Mouse (Mus musculus) forebrain, embryonic 10.5 days (tissue): ENCODE measurements at regions not wholly inside any gene's neighbourhood (a gene's known extent, or its start where the extent isn't known, plus 50 kb on each side); places are given as distances from the start of the nearest gene placed in this dataset.
A peak's percentile ranks its signal among the peaks of the same experiment; 100 is the strongest.

ENCODE experiments used
- DNase-seq: peaks from one replicate; pipeline ENCODE4 v3.0.0-alpha.2; 2017; ENCODE audit warnings: low spot score; ENCODE audit errors: extremely low spot score
- H3K27ac ChIP-seq: fragments of 300-500 bp; sonication (generic); 2 replicates; pipeline ENCODE4 v1.5.1; 2016; ENCODE audit warnings: mild to moderate bottlenecking
- H3K27me3 ChIP-seq: fragments of 300-500 bp; sonication (generic); 2 replicates; pipeline ENCODE4 v1.6.1; 2016; ENCODE audit warnings: mild to moderate bottlenecking; ENCODE audit not compliant: poor library complexity, severe bottlenecking
- H3K36me3 ChIP-seq: fragments of 300-500 bp; sonication (generic); replicated peaks from 2 replicates; pipeline ENCODE4 v1.6.1; 2016; ENCODE audit warnings: mild to moderate bottlenecking, moderate library complexity
- H3K4me1 ChIP-seq: fragments of 300-500 bp; sonication (generic); 2 replicates; pipeline ENCODE4 v1.6.1; 2016
- H3K4me3 ChIP-seq: fragments of 300-500 bp; sonication (generic); 2 replicates; pipeline ENCODE4 v1.5.1; 2016; ENCODE audit warnings: mild to moderate bottlenecking, moderate library complexity
- H3K9me3 ChIP-seq: fragments of 300-500 bp; sonication (generic); 2 replicates; pipeline ENCODE4 v1.6.1; 2016; ENCODE audit warnings: mild to moderate bottlenecking, moderate library complexity
- WGBS: fragments of 180-500 bp; shearing (Covaris S2); methylation state at CpG from one replicate; pipeline ENCODE4 v1.1.7; 2016; 5-methylcytosine and 5-hydroxymethylcytosine counted together

GRCm38 (mm10) chr3:51009098-51009497 is 215.1 kb upstream of the Noct start:
- no peaks in the 10 kb centered on the region for H3K27me3 ChIP-seq
- 93% methylated on average over 5 of the region's 5 CpGs for WGBS

GRCm38 (mm10) chr3:51019650-51020346 is 204.4 kb upstream of the Noct start:
- Histone ChIP-seq H3K4me1 (peaks cover 21% of the 10 kb centered on the region), H3K4me3 (no peak overlapping the region), H3K27me3 (no peaks in the 10 kb centered on the region), H3K27ac (peak overlapping the region; percentile 65), H3K36me3 (no peaks in the 10 kb centered on the region), H3K9me3 (no peaks in the 10 kb centered on the region; the same call in 1 of the 2 replicates)
- 87% methylated on average over 10 of the region's 10 CpGs for WGBS
- no peak for DNase-seq

More at GRCm38 (mm10) chr3:51009098-51009497, 215.1 kb upstream of the Noct start:
- Histone ChIP-seq H3K4me3 (no peak overlapping the region), H3K9me3 (no peaks in the 10 kb centered on the region; the same call in 1 of the 2 replicates), H3K36me3 (no peaks in the 10 kb centered on the region), H3K27ac (no peak overlapping the region), H3K4me1 (no peaks in the 10 kb centered on the region)
- DNase-seq = no peak

DNA sequence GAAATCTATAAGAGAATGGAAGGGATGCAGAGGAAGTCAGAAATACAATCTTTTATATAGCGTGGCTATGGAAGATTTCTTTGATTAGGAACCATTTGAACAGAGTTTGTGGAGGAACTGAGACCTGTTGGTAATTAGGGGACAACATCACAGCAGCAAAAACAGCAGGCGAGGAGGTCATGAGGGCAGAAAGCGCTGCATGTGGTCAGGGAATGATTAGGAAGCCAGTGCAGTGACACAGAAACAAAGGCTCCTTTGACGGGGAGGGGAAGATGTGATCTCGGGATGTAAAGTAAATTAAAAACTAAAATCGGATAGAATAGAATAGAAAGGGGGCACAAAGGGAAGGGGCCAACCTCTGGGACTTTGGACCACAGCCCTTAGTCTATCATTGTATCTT is 199.6 kb upstream of the Noct start:
- H3K4me1 ChIP-seq = peaks cover 19% of the 10 kb centered on the region
- 10% methylated on average over 6 of the region's 6 CpGs for WGBS
- no peak for DNase-seq

DNA sequence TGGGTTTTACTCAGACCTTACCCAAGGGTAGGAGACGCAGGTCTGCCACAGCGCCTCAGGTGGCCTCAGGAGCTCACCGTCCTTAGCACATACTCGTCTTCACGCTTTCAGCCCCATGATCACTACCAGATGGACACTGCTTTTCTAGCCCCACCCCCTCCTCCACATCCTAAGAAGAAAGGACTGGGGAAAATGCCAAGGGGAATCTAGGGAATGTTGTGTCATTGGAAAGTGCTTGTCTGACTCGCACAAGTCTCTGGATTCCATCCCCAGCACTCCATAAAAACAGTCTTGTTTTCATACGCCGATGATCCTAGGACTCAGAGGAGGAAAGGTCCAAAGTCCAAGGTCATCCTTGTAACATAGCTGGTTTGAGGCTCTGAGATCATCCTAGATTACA is 192.4 kb upstream of the Noct start:
- H3K9me3 ChIP-seq = no peaks in the 10 kb centered on the region
- WGBS = 69% methylated on average over 8 of the region's 8 CpGs
- H3K27ac ChIP-seq = peak overlapping the region; percentile 62
- H3K4me3 ChIP-seq = no peak overlapping the region
- no peaks in the 10 kb centered on the region for H3K27me3 ChIP-seq
- DNase-seq = no peak
- no peaks in the 10 kb centered on the region for H3K36me3 ChIP-seq
- H3K4me1 ChIP-seq = peaks cover 13% of the 10 kb centered on the region; the same call in 1 of the 2 replicates

More for the DNA sequence above, 199.6 kb upstream of the Noct start:
- H3K9me3 ChIP-seq = no peaks in the 10 kb centered on the region; the same call in 1 of the 2 replicates
- no peaks in the 10 kb centered on the region for H3K27me3 ChIP-seq
- H3K27ac ChIP-seq = peak overlapping the region; percentile 76
- no peaks in the 10 kb centered on the region for H3K36me3 ChIP-seq
- H3K4me3 ChIP-seq = no peak overlapping the region

DNA sequence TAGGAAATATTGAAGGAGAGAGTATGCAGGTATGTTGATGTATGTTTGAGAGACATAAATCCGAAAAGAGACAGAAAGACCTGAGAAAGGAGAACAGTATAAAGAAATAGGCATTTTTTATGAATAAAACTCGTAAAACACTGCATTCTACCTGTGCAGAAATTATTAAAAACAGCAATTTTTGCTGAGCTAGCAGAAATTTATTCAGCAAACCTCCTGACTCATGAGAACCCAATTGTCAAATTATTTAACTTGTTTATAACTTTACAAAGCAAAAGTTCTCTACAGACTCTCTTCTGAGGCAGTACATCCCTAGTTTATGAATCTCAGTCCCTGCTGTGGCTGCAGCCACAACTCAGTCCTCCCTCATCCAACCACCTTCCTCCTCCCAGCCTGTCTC is 191.0 kb upstream of the Noct start:
- Histone ChIP-seq H3K27me3 (no peaks in the 10 kb centered on the region), H3K27ac (no peak overlapping the region), H3K4me1 (peaks cover 13% of the 10 kb centered on the region; the same call in 1 of the 2 replicates), H3K9me3 (no peaks in the 10 kb centered on the region), H3K4me3 (no peak overlapping the region), H3K36me3 (no peaks in the 10 kb centered on the region)
- WGBS = 93% methylated on average over 2 of the region's 2 CpGs
- no peak for DNase-seq

DNA sequence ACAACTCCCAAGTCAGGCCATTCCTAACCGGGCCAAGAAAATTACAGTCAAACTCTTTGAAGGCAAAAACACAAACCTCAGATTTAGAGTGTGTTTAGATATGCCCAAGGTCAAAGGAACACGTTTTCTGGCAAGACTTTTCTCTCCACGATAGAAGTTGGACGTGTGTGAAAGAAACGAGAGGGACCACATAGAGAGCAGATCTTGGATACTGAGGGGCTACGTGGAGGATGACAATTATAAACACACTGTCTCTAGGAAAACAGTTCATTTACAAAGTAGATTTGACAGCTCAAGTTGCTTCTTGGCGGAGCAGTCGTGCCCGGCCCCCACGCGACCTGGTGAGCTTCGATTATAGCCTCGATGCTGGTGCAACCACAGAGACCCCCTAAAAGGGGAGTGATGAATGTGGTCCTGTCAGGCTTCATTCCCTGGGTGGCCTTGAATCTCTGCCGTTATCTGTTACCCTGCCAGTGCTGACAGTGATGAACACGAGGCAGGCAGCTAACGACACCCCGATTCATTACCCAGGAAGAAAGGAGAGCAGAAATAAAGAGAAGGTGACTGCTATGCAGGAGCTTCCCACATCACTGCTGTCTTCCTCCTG is 187.4 kb upstream of the Noct start:
- no peak for DNase-seq
- H3K4me3 ChIP-seq = no peak overlapping the region
- 84% methylated on average over 17 of the region's 17 CpGs for WGBS
- H3K36me3 ChIP-seq = no peaks in the 10 kb centered on the region
- H3K9me3 ChIP-seq = no peaks in the 10 kb centered on the region
- no peak overlapping the region for H3K27ac ChIP-seq
- H3K4me1 ChIP-seq = peaks cover 15% of the 10 kb centered on the region
- no peaks in the 10 kb centered on the region for H3K27me3 ChIP-seq

DNA sequence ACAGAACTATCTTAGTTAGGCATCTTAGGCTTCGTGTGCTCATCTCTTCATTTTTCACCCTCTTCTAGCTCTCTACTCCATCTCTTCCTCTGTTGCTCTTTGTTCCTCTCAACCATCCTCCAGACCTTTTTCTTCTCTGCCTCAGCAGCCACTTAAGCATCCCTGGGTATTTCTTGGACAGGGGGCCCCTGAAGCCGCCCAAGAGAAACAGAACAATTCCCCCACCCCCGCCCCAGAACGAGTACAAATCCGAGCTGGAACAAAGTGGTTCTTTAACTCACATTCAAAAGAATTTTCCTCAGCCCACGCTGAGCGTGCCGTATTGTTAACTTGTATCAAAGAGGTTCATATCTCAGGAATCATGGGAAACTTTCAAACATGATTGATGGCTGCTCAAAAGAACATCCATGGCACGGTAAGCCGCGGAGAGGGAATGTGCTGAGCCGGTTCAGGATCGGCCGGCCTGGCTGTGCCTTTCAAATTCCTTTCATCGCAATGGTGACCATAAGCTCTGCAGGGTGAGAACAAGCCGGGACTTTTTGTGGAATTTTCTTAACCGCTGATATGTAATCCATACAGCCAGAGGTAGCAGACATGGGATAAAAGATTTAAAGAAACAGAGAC is 181.9 kb upstream of the Noct start:
- H3K27me3 ChIP-seq = no peaks in the 10 kb centered on the region
- no peaks in the 10 kb centered on the region for H3K9me3 ChIP-seq
- 62% methylated on average over 17 of the region's 17 CpGs for WGBS
- H3K36me3 ChIP-seq = no peaks in the 10 kb centered on the region
- peaks cover 14% of the 10 kb centered on the region for H3K4me1 ChIP-seq
- H3K4me3 ChIP-seq = no peak overlapping the region
- H3K27ac ChIP-seq = peak overlapping the region; percentile 75
- DNase-seq = peak; percentile 40

DNA sequence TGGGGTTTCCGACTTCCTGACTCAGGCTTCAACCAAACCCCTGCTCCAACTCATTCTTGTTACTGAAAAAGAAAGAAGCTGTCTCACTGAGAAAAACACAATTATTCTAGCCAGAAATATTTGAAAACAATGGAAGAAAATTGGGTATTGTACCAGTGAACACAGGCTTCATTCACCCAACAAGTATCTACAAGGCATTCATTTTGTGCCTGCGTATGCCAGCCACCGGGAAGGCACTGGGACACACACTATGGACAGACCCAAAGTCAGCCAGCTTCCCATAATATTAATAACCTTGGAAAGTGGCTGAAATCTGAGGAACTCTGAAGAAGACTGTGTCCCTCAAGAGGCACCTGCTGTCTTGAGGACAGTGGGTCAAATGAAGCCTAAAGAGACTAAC is 175.5 kb upstream of the Noct start:
- Histone ChIP-seq H3K4me1 (no peaks in the 10 kb centered on the region), H3K4me3 (no peak overlapping the region), H3K27ac (no peak overlapping the region), H3K9me3 (peaks cover 4% of the 10 kb centered on the region; the same call in 1 of the 2 replicates), H3K36me3 (no peaks in the 10 kb centered on the region), H3K27me3 (no peaks in the 10 kb centered on the region)
- no peak for DNase-seq
- WGBS = 97% methylated on average over 3 of the region's 3 CpGs

GRCm38 (mm10) chr3:51050156-51050555 is 174.1 kb upstream of the Noct start:
- no peaks in the 10 kb centered on the region for H3K36me3 ChIP-seq
- no peaks in the 10 kb centered on the region for H3K27me3 ChIP-seq
- no peak overlapping the region for H3K27ac ChIP-seq
- H3K4me1 ChIP-seq = no peaks in the 10 kb centered on the region
- H3K9me3 ChIP-seq = peaks cover 4% of the 10 kb centered on the region; the same call in 1 of the 2 replicates
- H3K4me3 ChIP-seq = no peak overlapping the region
- WGBS = 86% methylated on average over 1 of the region's 1 CpGs
- no peak for DNase-seq

DNA sequence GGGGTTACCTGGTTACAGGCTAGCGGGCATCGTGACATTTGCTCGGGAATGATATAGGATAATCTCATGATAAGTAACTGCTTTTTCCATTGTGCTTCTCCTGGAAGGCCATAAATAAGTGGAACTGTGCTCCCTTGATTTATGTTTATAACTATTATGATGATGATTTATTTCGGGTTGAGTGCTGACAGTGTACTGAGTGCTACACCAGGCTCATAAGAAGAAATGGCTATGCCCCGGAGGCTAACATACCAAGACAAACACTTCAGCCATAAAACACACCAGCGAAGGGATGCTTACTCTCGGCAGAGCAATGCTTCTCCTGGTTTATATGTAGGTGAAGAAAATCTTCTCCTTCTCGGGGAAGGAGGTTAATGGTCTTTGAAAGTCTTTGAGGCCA is 169.2 kb upstream of the Noct start:
- Histone ChIP-seq H3K9me3 (peaks cover 6% of the 10 kb centered on the region; the same call in 1 of the 2 replicates), H3K4me3 (no peak overlapping the region), H3K36me3 (no peaks in the 10 kb centered on the region), H3K27ac (no peak overlapping the region), H3K4me1 (no peaks in the 10 kb centered on the region), H3K27me3 (no peaks in the 10 kb centered on the region)
- WGBS = 93% methylated on average over 8 of the region's 8 CpGs
- DNase-seq = no peak

- Histone ChIP-seq H3K27ac (no peak overlapping the region), H3K27me3 (no peaks in the 10 kb centered on the region), H3K9me3 (no peaks in the 10 kb centered on the region), H3K4me1 (peaks cover 26% of the 10 kb centered on the region; the same call in 1 of the 2 replicates), H3K4me3 (no peak overlapping the region), H3K36me3 (no peaks in the 10 kb centered on the region)
- WGBS = 68% methylated on average over 4 of the region's 4 CpGs
- DNase-seq = no peak
Measured at GRCm38 (mm10) chr3:51064201-51064600, 160.0 kb upstream of the Noct start.

GRCm38 (mm10) chr3:51066373-51066772 is 157.9 kb upstream of the Noct start:
- DNase-seq = no peak
- no peak overlapping the region for H3K27ac ChIP-seq
- H3K4me1 ChIP-seq = peaks cover 26% of the 10 kb centered on the region; the same call in 1 of the 2 replicates
- no peaks in the 10 kb centered on the region for H3K9me3 ChIP-seq
- no peak overlapping the region for H3K4me3 ChIP-seq
- 73% methylated on average over 5 of the region's 5 CpGs for WGBS
- H3K27me3 ChIP-seq = no peaks in the 10 kb centered on the region
- H3K36me3 ChIP-seq = no peaks in the 10 kb centered on the region

DNA sequence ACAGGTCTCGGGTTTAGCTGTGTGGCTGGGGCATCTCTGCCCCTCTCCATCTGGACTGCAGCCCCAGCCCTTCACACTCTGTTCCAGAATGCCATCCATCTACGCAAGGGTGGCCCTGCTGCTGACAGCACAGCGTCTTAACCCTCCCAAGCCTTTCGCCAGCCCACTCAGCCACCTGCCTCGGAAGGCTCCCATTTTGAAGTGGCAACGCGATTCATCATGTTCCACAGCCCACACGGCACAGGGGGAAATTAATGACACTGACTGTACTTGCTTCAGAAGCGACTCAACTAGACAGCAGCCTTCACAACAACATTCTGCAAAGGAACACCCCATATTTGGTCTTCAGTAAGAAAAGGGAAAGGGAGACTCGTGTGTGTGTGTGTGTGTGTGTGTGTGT is 151.8 kb upstream of the Noct start:
- Histone ChIP-seq H3K4me1 (peaks cover 28% of the 10 kb centered on the region), H3K4me3 (no peak overlapping the region), H3K36me3 (no peaks in the 10 kb centered on the region), H3K27ac (peak overlapping the region; percentile 40; the same call in 1 of the 2 replicates), H3K9me3 (no peaks in the 10 kb centered on the region), H3K27me3 (no peaks in the 10 kb centered on the region)
- DNase-seq = no peak
- 88% methylated on average over 10 of the region's 10 CpGs for WGBS
